Mouse (Mus musculus) regulatory T cell (primary cell): ENCODE measurements around the gene Gtpbp1.

Source experiments
- in situ Hi-C: fragments of 300-600 bp; cut with MboI, MseI; formaldehyde crosslinking; loops from one replicate; pipeline ENCODE4 v1.15.1; 2025; ENCODE audit warnings: high pct_unique_total_duplicates

Gene Gtpbp1

DNA sequence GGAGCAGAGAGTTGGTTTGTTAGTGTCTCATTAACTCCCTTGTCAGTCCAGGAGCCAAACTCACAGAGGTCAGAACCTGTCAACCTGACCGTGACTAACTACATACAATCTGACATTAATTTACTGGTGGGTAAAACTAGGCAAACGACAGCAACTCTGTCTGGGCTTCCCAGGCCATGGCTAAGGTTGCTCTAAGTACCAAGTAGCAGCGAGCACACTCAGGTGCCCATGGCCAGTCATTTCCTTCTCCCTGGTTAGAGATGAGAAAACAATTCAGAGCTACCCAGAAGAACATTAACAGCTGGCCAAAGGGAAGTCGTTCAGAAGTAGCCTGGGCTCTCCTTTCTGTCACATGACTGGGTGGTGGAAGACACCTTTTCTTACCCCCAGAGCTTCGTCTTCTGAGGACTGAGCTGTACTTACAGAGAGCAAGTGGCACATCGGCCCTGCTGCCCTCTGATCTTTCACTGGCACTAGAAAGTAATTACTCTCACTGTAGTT lies 5.5 kb upstream of the Gtpbp1 start:
- in situ Hi-C loops = no loop called here

DNA sequence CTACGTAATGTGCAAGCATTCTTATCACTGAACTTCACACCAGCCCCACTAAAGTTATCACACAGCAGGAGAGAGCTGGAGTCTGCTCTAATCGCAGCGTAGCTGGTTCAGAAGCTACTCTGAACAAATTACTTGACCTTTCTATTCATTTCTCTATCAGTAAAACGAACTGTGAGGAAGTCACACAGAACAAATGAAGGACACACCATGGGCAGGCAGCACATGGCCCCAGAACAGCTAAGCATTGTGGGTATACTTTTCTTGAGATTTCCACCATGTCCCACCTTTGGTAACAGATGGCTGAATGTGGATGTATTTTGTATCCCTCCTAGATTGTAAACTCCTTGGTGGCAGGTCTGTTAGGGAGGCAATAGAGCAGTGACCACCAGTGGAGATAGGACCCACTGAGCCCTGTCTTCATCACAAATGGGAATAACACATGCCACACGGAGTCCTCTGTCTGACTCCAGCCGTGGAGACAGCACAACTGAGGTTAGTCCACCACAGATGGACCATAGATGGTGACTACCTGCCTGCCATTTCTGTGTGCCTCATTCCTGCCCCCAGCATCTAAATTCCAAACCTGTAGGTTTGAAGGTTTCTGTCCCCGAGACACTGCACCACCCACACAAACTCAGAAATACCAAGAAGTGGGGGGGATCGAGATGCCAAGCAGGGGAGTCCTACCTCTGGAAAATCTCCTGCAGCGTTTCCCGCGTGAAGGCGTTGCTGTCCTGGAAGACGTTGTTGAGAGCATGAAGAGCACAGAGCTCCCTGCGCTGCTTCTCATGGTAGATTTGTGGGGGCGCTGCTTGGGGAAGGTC lies 4.4 kb upstream of the Gtpbp1 start:
- in situ Hi-C loops = no loop called here

DNA sequence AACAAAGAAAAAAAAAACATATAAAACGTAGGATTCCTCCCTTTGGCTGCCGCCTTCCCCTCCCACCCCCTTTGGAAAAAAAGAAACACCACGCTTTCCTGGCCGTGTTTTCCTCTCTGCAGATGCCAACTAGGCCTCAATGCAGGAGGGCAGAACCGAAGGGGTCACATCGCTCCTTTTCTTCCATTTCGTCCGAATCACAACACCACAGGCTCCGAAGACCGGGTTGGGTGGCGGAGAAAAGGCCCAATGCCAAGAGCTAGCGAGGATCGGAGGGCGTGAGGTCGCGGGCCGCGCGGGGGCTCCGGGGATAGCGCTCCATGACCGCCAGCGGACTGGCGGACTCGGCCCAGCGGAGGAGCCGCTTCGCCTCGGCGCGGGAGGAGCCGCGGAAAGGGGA lies 3.5 kb upstream of the Gtpbp1 start:
- in situ Hi-C loops = no loop called here

DNA sequence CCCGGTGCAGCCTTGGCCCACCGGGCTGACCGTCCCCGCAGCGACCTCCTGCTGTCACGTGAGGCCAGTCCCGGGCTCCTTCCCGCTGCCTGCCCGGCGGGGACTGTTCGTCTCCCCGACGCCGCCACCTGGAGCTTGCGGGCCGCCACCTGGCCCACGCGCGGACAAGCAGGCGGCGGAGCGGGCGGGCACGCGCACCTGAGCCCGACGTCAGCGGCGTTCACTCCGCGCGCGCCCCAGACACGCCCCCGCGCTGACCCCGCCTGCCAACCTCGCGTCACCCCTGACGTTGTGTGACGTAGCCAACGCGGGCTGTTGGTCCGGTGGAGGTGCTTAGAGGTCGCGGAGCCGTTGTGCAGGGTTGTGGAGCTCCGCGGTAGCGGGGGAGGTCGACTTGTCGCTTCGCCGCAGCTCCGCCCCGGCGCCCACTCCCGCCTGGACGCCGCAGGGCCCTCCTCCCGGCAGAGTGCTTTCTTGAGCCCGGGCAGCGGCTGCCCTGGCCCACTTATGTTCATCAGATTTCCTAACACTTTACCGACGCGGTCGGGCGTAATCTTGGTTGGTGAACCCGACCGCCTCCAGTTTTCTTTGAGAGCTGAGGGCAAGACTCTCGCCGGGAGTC lies 2.9 kb upstream of the Gtpbp1 start, which contains the start of gene Josd1:
Gene Josd1, minus strand, starts transcription at position 274 of the 622 bp plus-strand sequence.
- in situ Hi-C loops = no loop called here

DNA sequence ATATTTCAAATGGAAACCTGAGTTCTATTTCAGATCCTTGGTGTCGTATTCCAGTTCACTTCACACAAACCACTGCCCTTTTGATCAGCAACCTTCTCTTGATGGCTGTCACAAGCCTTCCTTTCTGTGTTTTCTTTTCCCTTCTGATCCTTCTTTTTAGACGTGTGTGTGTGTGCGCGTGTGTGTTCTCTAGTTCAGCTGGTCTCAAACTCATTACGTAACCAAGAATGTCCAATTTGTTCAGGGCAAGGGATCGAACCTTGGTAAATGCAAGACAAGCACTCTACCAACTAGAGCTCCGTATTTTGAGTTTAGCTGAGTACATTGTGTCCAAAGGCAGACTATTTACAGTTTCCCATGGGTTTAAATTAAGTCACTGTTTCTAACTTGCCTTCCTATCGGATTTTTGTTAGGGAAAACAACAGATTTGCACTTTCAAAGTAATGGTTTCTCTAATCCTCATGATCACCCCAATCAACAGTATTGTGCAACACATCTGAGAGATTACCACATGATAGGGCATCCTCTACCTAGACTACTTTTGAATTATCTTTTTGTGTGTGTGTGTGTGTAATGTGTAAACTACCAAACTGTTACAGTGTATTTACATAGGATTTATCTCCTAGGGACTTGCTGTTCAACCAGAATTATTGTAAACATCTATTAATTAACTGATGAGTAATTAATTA lies 2.2 kb upstream of the Gtpbp1 start:
- in situ Hi-C loops = no loop called here

DNA sequence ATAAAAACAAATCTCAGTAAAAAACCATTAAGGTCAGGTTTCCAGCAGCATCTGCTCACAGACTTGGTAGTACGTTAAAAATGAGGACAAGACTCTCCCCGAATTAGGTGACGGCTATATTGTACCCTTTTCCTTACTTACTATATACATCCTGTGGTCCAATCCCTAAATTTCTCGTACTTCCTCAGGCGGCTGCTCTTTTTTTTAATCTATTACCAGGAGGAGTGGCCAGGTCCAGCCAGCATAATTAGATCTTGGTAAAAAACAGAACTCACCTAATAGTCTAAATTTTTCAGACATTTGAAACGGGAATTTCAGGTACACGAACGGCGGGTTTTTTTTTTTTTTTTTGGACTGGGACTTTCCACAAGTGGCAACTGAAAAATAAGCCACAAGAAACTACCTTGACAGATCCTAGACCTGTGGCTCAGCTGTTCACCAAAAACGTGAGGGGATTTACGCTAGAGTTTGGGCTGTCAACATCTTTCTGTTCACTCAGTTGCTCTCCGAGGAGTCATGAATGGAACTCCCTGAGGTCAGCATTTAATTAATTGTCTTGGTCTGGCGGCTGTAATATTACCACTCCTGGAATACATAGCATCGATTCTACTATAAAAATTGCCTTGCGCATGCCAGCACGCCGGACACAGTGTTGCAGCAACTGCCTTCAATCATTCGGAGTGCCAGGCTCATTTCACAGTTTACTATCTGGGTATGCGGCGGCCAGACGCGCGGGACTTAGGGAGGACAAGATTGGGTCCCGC lies 801 bp upstream of the Gtpbp1 start:
- in situ Hi-C loops = no loop called here

DNA sequence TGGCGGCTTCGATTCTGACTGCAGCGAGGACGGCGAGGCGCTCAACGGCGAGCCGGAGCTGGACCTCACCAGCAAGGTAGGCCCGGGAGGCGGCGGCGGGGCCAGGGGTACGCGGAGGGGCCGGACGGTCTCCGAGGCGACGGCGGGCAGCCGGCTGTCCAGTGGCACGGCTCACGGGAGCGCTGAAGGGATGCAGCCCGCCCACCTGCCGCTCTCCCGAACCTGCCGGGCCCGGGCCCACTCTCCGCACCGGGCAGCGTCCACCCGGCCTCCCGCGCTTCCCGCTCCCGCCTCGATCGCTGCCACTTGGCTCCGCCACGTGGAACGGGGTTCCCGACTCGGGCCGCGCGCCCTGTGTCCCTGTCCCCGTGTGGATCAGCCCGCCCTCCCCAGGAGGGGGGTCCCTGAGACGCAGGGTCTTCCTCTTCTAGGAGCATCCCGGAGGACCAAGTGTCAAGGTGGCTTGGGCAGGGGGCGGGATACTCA lies 421 bp downstream of the Gtpbp1 start:
- in situ Hi-C loops = no loop called here

DNA sequence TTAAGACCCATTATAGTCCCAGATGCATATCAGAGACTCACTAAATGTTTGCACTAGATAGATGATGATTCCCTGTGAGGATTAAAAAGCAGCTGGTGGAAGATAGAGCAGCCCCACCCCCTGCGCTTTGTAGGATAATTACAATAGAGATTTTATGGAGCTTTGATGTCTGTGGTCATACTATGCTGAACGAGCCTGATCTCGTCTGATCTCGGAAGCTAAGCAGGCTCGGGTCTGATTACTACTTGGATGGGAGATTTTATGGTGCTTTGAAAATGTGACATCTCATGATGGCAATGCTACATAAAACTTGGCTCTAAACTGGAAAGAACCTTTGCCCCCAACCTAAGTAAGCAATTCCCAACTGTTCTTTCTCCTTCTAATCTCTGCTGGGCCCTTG lies 1.7 kb downstream of the Gtpbp1 start:
- in situ Hi-C loops = no loop called here

DNA sequence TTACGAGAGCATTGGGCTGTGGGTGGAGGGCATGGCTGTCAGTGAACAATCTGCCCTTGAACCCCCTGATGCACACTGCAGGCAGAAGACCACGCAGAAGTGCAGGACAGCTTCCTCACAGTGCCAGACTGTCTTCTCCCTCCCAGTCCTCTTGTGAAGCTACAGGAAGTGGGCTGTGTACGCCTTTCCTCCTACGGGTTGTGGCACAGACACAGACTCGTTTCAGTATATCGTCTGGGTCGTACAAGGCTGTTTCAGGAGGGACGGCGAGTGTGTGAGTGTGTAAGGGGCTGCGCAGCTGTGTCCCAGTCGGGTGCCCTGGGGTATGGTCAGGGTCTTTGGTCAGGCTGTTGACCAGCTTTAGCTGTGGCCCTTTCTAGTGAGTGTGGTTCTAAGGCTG lies 3.1 kb downstream of the Gtpbp1 start:
- in situ Hi-C loops = no loop called here

DNA sequence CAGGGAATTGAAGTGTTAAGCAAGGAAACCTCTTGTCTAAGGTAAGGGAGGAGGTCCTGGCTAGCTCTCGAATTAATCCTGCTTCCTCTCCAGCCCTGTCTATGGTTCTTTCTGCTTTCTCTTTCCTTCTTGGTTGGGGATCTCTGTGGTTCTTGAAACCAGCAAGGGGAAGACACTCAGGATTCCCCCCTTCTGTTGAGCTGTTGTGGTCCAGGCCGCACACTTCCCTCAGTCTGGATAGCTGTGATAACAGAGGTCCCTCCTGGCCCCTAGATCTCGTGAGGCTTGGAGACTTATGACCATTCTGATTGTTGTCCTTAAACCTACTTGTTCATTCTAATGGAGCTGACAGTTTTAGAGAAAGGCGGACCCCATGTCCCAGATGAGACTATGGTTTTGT lies 3.9 kb downstream of the Gtpbp1 start:
- in situ Hi-C loops = no loop called here

DNA sequence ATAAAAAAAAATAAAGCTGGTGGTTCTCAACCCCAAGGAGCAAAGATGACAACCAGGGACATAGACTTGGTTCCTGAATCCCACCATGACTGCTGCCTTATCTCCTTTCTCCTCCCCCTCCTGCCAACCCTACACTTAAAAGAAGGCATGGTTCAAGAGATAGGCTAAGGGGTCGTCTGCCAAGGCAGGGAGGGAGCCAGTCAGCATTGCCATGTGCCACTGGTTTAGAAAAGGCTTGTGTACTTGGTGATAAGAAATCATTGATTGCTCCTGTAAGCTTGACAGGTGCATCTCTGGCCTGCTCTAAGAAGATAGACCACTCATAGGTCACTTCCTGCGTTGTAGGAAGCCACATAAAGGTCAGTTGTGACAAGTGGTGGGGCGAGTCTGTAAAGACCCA lies 4.9 kb downstream of the Gtpbp1 start:
- in situ Hi-C loops = no loop called here

DNA sequence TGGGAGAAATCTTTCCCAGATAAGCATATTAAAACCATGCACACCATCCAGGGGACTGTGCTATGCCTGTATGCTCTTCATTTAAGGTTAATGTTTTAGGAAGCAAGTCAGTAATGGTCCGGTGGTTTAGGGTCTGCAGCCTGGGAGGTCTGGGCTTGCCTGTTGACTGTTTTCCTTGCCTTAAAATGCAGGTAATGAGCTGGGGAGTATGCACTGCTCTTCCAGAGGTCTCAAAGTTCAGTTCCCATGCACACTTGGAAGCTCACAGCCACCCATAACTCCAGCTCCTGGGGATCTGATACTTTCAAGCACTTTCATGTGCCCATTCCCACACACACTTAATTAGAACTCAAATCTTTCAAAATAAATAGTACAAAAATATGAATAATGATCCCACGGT lies 5.9 kb downstream of the Gtpbp1 start:
- in situ Hi-C loops = no loop called here

DNA sequence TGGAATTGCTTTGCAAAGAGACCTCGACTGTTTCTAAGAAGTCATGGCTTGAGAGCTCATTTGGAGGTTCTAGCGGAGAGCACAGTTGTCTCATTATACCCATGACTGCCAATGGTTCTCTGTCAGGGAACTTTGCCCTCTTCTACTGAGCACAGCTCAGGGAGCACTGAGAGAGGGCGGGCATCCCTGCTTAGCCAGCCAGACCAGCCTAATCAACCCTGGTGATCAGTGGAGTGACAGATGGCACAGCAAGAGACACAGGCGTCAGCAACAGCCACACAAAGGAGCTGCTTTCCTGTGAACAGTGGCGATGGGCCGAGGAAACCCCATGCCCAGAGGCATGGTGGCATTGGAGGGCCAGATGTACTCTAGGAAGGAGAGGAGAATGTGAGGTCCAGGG lies 6.4 kb downstream of the Gtpbp1 start:
- in situ Hi-C loops = no loop called here

DNA sequence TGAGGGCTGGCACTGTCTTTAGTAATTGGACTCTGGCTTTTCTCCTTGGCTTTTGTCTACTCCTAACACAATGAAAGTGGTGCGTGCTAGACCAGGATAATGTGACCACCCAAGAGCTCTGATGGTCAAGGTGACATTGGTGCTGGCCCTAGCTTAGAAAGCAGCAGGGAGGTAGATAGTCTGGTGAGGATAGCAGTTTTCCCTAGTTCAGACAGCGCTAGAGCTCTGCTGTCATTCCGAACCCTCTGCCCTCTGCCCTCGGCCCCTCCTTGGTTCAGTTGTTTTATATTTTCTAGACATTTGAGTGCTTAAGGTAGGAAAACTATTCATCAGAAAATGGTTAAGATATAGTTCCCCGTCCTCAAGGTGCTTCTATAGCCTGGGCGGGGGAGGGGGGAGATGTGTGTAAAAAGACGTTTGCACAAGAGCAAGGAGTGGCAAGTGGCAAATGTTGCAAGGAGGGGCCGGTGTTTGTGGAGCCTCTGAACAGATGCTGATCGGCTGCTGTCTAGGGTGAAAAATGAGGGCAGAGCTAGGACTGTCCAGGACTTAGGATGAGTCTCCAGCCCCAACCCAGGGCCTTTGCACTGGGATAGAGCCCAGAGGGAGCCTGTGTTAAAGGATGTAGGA lies 7.0 kb downstream of the Gtpbp1 start:
- in situ Hi-C loops = no loop called here

DNA sequence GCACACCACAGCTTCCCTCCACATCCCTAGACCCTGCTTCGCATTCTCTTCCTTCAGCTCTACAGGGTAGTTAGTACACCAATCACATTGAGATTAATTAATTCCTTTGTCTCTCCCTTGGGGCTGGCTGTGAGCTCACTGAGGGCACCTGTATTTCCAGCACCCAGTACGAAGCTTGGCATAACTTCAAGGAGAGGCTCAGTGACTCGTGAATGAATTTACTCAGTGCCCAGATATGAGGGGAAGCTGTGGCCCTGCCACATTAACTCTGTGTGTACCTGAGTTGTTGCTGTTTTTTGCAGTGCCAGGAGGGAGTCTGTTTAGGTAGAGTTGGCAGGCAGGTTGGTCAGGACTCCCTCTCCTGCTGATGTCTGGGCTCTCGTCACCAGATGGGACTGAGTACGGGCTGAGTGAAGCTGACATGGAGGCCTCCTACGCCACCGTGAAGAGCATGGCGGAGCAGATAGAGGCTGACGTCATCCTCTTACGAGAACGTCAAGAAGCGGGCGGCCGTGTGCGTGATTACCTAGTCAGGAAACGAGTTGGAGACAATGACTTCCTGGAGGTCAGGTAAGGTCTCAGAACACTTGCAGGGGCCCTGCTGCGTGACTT lies 16.1 kb downstream of the Gtpbp1 start:
- in situ Hi-C loops = no loop called here

DNA sequence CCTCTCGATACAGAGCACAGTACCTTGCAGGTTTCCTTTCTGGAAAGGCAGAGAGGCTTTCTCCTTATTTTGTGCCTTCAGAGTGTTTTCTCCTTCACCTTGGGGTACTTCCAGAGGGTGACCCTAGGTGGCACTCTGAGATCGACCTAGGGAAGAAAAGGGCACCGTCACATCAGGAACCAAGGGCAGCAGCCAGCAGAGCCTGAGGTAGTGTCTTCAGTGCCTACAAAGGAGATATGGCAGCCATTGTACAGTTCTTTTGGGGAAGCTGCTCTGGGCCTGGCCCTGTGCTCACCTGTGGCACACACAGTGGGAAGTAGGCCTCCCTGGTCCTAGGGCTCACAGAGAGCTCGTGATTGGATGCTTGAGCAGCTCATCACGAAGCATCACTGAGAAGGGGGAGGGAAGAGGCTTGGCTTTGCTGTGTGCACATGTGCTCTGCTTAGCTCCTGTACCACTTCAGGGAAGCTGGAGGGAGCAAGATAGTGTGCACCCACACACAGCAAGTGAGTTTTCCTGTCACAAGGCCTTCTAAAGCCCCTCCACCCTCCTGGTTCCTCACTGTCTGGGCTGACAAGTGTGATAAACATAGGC lies 17.7 kb downstream of the Gtpbp1 start:
- in situ Hi-C loops = no loop called here

DNA sequence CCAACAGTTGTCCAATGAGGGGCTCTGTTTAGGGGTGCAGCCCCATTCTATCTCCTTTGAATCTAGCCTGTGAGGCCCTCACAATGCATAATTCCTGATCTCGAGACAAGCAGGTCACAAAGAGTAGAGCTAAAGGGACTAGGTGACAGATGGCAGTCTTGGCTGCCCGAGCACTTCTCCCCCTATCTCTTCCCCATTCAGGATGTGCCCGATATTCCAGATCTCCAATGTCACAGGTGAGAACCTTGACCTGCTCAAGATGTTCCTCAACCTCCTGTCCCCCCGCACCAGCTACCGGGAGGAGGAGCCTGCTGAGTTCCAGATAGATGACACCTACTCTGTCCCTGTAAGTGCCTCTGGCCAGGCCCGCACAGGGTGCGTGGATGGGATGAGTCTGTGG lies 25.0 kb downstream of the Gtpbp1 start:
- in situ Hi-C loops = no loop called here

DNA sequence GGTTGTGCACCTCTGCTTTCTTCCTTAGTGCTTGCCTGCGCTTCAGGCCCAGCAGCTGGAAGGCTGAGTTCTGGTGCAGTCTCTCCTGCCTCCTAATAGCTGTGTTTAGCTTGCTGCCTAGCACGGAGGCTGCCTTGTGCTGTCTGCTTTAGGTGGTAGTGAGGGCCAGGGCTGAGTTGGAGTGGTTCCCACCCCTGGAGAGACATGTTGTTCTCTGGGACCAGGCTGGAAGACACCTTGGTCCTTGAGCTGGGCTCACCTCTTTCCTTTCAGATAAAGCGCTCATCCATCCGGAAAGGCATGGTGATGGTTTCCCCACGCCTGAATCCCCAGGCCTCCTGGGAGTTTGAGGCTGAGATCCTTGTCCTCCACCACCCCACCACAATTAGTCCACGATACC lies 26.1 kb downstream of the Gtpbp1 start:
- in situ Hi-C loops = no loop called here

DNA sequence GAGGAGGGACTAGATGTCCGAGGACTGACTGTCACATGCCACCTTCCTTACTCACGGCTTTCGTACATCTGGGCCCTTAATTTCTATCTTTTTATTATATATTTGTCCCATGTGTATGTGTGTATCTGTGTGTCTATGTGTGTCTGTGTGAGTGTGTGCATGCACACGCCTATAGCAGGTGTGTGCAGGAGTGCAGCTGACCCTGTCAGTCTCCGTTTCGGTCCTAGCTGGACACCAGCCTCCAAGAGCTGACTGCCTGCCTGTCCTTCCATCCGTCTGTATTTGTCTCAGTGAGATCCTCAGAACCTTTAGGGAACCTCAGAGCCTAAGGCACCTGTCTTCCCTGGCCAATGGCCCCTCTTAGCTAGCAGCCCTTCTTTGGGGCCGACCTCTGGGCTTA lies 29.6 kb downstream of the Gtpbp1 start:
- in situ Hi-C loops = no loop called here

DNA sequence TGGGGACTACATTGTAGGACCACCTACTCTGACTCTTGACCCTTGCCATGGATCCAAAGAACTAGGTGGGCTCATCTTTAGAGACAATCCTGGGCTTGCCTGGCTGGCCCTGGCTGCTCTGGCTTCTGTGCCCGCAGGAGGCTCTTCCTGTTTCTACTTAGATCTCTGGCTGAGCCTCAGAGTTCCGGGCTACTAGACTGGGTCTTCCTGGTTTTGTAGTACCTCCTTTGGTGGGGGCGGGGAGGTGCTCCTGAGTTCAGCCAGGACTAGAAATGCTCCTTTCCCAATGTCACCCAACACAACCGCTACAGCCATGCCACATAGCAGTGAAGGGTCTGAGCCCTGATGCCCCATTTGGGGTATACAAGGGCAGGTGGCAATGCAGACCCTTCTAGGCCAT lies 30.2 kb downstream of the Gtpbp1 start:
- in situ Hi-C loops = no loop called here
